Mouse (Mus musculus) heart, embryonic 16.5 days (tissue): ENCODE results near the gene Mphosph6. TPM values are rescaled to one million over a fixed set of nuclear protein-coding genes. Genes with fewer than 3 reads are reported as not detected.
A peak's percentile ranks its signal among the peaks of the same experiment; 100 is the strongest.

Experiments used
- ATAC-seq: fragments of 200-750 bp; cut with Nextera tagmentation; replicated peaks from 2 replicates; pipeline ENCODE4 v1.8.0; 2017; ENCODE audit warnings: moderate number of reproducible peaks; ENCODE audit not compliant: insufficient read depth, low FRiP score; ENCODE audit errors: extremely low read depth
- H3K27ac ChIP-seq: fragments of 300-500 bp; sonication (generic); 2 replicates; pipeline ENCODE4 v1.5.1; 2014; ENCODE audit warnings: mild to moderate bottlenecking, low read length, control low read depth, moderate library complexity
- H3K27me3 ChIP-seq: fragments of 300-500 bp; sonication (generic); 2 replicates; pipeline ENCODE4 v1.6.1; 2014; ENCODE audit warnings: low read length, mixed read lengths; ENCODE audit not compliant: control insufficient read depth, insufficient read depth
- H3K36me3 ChIP-seq: fragments of 300-500 bp; sonication (generic); 2 replicates; pipeline ENCODE4 v1.6.1; 2014; ENCODE audit not compliant: control insufficient read depth, insufficient read depth
- H3K4me1 ChIP-seq: fragments of 300-500 bp; sonication (generic); 2 replicates; pipeline ENCODE4 v1.6.1; 2014; ENCODE audit warnings: low read length, mixed read lengths; ENCODE audit not compliant: control insufficient read depth, insufficient read depth
- H3K4me2 ChIP-seq: fragments of 300-500 bp; sonication (generic); 2 replicates; pipeline ENCODE4 v1.6.1; 2014; ENCODE audit warnings: low read depth, mild to moderate bottlenecking, control low read depth, low read length
- H3K4me3 ChIP-seq: fragments of 300-500 bp; sonication (generic); 2 replicates; pipeline ENCODE4 v1.5.1; 2014; ENCODE audit warnings: mild to moderate bottlenecking, control low read depth, low read length
- H3K9ac ChIP-seq: fragments of 300-500 bp; sonication (generic); 2 replicates; pipeline ENCODE4 v1.6.1; 2014; ENCODE audit warnings: low read length, control low read depth
- H3K9me3 ChIP-seq: fragments of 300-500 bp; sonication (generic); replicated peaks from 2 replicates; pipeline ENCODE4 v1.6.1; 2016; ENCODE audit warnings: low read length; ENCODE audit not compliant: control insufficient read depth
- WGBS: fragments of 180-500 bp; shearing (Covaris S2); extraction: QIAGEN DNeasy Blood & Tissue Kit; methylation state at CpG from one replicate; pipeline ENCODE4 v1.1.7; 2014; 5-methylcytosine and 5-hydroxymethylcytosine counted together
- polyA plus RNA-seq: library from polyadenylated mRNA; unstranded; fragments of >200 nt; fragmentation: Nextera tagmentation; extraction: Ambion mirVana; gene quantifications from 2 replicates; pipeline ENCODE4 v1.2.1, GENCODE M21; 2015

The Mphosph6 gene
- 26.4 and 36.4 TPM in 2 replicates for polyA plus RNA-seq

- ATAC-seq = peak; percentile 98
- H3K4me3 ChIP-seq = peak within 1 kb of the TSS; percentile 88
- peaks cover 16% of the 10 kb centered on the region for H3K4me1 ChIP-seq
- H3K9ac ChIP-seq = peak within 1 kb of the TSS; percentile 90
- H3K27ac ChIP-seq = peak within 1 kb of the TSS; percentile 94
- H3K9me3 ChIP-seq = no peaks in the 10 kb centered on the region
- no peaks in the 10 kb centered on the region for H3K27me3 ChIP-seq
- H3K36me3 ChIP-seq = peaks cover 12% of the 10 kb centered on the region
- peak within 1 kb of the TSS; percentile 79 for H3K4me2 ChIP-seq
- under 1% methylated on average over 65 of the region's 65 CpGs for WGBS
Measured at GRCm38 (mm10) chr8:117801443-117802298, at the start of gene Mphosph6. Gene Mphosph6 (minus strand): TSS chr8:117801943.

DNA sequence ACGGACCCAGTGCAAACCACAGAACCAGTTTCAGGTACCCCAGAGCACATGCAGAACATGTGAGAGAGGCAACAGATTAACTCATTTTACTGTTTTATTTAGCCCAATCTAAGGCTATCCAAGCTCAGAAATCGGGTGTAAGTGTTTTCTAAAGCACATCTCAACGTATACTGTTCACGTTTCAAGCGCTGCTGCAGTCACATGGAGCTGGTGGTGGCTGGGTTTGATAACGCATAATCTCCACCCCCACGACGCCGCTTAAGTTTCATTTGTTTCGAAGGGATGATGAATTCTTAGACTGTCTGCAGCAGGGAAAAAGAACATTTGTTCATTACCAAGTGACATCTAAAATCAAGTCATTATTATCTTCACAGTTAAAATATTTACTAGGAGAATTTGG, 48.7 kb upstream of the Mphosph6 start:
- no peaks in the 10 kb centered on the region for H3K27me3 ChIP-seq
- no peak overlapping the region for H3K4me3 ChIP-seq
- no peak overlapping the region for H3K4me2 ChIP-seq
- H3K9ac ChIP-seq = no peak overlapping the region
- H3K4me1 ChIP-seq = no peaks in the 10 kb centered on the region
- no peak for ATAC-seq
- no peak overlapping the region for H3K27ac ChIP-seq
- no peaks in the 10 kb centered on the region for H3K36me3 ChIP-seq
- 59% methylated on average over 10 of the region's 10 CpGs for WGBS
- H3K9me3 ChIP-seq = no peaks in the 10 kb centered on the region

GRCm38 (mm10) chr8:117847865-117848264, 46.1 kb upstream of the Mphosph6 start:
- H3K27me3 ChIP-seq = no peaks in the 10 kb centered on the region
- no peaks in the 10 kb centered on the region for H3K36me3 ChIP-seq
- no peak for ATAC-seq
- H3K9me3 ChIP-seq = peaks cover 3% of the 10 kb centered on the region
- H3K4me3 ChIP-seq = no peak overlapping the region
- no peak overlapping the region for H3K9ac ChIP-seq
- H3K4me2 ChIP-seq = no peak overlapping the region
- WGBS = 87% methylated on average over 6 of the region's 6 CpGs
- H3K27ac ChIP-seq = no peak overlapping the region
- no peaks in the 10 kb centered on the region for H3K4me1 ChIP-seq

GRCm38 (mm10) chr8:117843694-117844093, 42.0 kb upstream of the Mphosph6 start:
- H3K4me1 ChIP-seq = no peaks in the 10 kb centered on the region
- 80% methylated on average over 8 of the region's 8 CpGs for WGBS

GRCm38 (mm10) chr8:117813524-117813923, 11.8 kb upstream of the Mphosph6 start:
- H3K9me3 ChIP-seq = no peaks in the 10 kb centered on the region
- no peak overlapping the region for H3K4me3 ChIP-seq
- ATAC-seq = no peak
- H3K4me1 ChIP-seq = no peaks in the 10 kb centered on the region
- 30% methylated on average over 4 of the region's 4 CpGs for WGBS
- H3K36me3 ChIP-seq = no peaks in the 10 kb centered on the region
- no peak overlapping the region for H3K4me2 ChIP-seq
- H3K27ac ChIP-seq = no peak overlapping the region
- H3K9ac ChIP-seq = no peak overlapping the region
- H3K27me3 ChIP-seq = no peaks in the 10 kb centered on the region

More at GRCm38 (mm10) chr8:117843694-117844093, 42.0 kb upstream of the Mphosph6 start:
- Histone ChIP-seq H3K27me3 (no peaks in the 10 kb centered on the region), H3K4me3 (no peak overlapping the region), H3K27ac (no peak overlapping the region), H3K4me2 (no peak overlapping the region), H3K9ac (no peak overlapping the region), H3K36me3 (no peaks in the 10 kb centered on the region), H3K9me3 (peaks cover 5% of the 10 kb centered on the region)
- no peak for ATAC-seq

DNA sequence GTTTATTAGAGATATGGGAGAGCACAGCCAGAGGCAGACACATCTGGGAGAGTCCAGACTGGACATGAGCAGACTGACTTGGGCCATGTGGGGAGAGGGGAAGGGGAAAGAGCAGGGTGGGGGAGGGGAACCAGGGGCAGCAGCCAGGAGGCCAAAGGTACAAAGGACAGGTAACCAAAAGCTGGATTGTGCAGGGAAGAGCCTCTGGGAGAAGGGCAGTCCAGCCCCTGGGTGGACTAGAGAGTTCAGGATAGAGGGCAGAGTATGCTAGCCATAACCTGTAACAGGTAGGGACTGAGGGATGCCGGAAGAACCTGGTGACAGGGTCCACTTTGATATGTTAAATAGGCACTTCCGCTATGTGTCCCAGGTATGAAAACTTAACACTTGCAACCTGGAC, 8.9 kb upstream of the Mphosph6 start:
- Histone ChIP-seq H3K4me2 (no peak overlapping the region), H3K4me3 (no peak overlapping the region), H3K4me1 (no peaks in the 10 kb centered on the region), H3K36me3 (no peaks in the 10 kb centered on the region), H3K9me3 (no peaks in the 10 kb centered on the region), H3K27ac (no peak overlapping the region), H3K9ac (no peak overlapping the region), H3K27me3 (no peaks in the 10 kb centered on the region)
- 82% methylated on average over 2 of the region's 2 CpGs for WGBS
- ATAC-seq = no peak

GRCm38 (mm10) chr8:117805419-117805818, 3.7 kb upstream of the Mphosph6 start:
- H3K27me3 ChIP-seq = no peaks in the 10 kb centered on the region
- no peak for ATAC-seq
- H3K36me3 ChIP-seq = no peaks in the 10 kb centered on the region
- 70% methylated on average over 5 of the region's 5 CpGs for WGBS
- peaks cover 12% of the 10 kb centered on the region for H3K4me1 ChIP-seq
- H3K27ac ChIP-seq = no peak overlapping the region
- H3K4me3 ChIP-seq = no peak overlapping the region
- H3K9ac ChIP-seq = no peak overlapping the region
- no peaks in the 10 kb centered on the region for H3K9me3 ChIP-seq
- H3K4me2 ChIP-seq = no peak overlapping the region

DNA sequence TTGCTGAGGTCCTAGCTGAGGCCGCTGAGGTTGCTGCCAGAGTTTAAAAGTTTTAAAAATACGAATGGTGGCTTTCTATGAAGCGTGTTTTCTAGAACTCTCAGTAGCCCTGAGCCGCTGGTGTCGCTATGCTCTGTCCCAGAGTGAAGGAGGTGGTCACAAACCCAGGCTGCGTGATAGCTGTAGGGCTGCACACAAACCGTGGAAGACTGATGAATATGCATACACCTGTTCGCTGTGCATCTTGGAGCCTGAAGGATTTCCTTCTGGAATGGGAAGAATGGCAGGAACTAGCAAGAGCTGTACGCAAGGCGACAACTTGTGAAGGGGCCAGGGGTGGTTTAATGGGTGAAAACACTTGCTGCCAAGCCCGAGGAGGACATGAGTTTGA, 551 bp upstream of the Mphosph6 start:
- Histone ChIP-seq H3K9me3 (no peaks in the 10 kb centered on the region), H3K27me3 (no peaks in the 10 kb centered on the region), H3K9ac (peak overlapping the region; percentile 70), H3K27ac (peak overlapping the region; percentile 75), H3K36me3 (peaks cover 9% of the 10 kb centered on the region), H3K4me3 (peak overlapping the region; percentile 88), H3K4me1 (peaks cover 16% of the 10 kb centered on the region), H3K4me2 (peak overlapping the region; percentile 79)
- 2% methylated on average over 11 of the region's 11 CpGs for WGBS
- ATAC-seq = peak; percentile 52

DNA sequence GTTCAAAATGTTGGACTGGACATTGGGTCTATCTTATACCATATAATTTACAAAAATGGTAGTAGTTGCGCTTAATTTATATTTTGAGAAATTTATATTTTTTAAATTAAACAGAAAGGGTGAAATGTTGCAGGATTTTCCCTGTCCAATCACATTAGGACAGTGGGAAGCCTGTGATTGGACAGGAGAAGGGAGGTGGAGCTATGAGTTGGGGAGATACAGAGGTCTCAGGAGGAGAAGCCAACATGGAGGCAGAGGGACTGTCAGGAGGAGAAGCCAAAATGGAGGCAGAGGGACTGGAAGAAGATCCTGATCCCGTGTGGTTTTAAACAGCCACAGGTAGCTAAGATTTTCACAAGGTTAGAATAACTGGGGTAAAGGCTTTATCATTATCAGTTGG, 3.7 kb downstream of the Mphosph6 start:
- H3K36me3 ChIP-seq = peaks cover 39% of the 10 kb centered on the region
- no peak for ATAC-seq
- 89% methylated on average over 2 of the region's 2 CpGs for WGBS

More for the DNA sequence above, 3.7 kb downstream of the Mphosph6 start:
- Histone ChIP-seq H3K27me3 (no peaks in the 10 kb centered on the region), H3K27ac (no peak overlapping the region), H3K4me3 (no peak overlapping the region), H3K4me1 (peaks cover 16% of the 10 kb centered on the region), H3K9me3 (no peaks in the 10 kb centered on the region), H3K4me2 (no peak overlapping the region), H3K9ac (no peak overlapping the region)
